Mouse (Mus musculus): ENCODE measurements around the gene Fitm1. TPM values are rescaled to one million over a fixed set of nuclear protein-coding genes. Genes with fewer than 3 reads are reported as not detected.

Gene Fitm1
- polyA plus RNA-seq, 1 experiment from 2014 or later, result 0.35 TPM

- ATAC-seq (ENCODE audit: low FRiP score, low TSS enrichment) (no peak), DNase-seq (ENCODE audit: low spot score) (no peak)
- Histone ChIP-seq H3K9ac (ENCODE audit: low read length) (no peak overlapping the region), H3K27ac (replicated peaks) (no peak overlapping the region), H3K4me1 (replicated peaks; ENCODE audit: control insufficient read depth, insufficient read depth) (peaks cover 3% of the 10 kb centered on the region; the same call in 1 of the 2 replicates), H3K4me2 (replicated peaks; ENCODE audit: low read depth) (no peak overlapping the region), H3K36me3 (ENCODE audit: control insufficient read depth, insufficient read depth, low read length) (peaks cover 4% of the 10 kb centered on the region; the same call in 1 of the 2 replicates), H3K9me3 (ENCODE audit: control insufficient read depth, low read length) (no peaks in the 10 kb centered on the region), H3K27me3 (ENCODE audit: control insufficient read depth, insufficient read depth, low read length) (no peaks in the 10 kb centered on the region), H3K4me3 (ENCODE audit: low read depth, low read length) (no peak overlapping the region)
- WGBS, result 89% methylated on average over 21 of the region's 23 CpGs
- TF ChIP-seq CTCF (IDR thresholded peaks at IDR 0.05; ENCODE audit: low read depth) (0 out of 2 replicates have a peak, but pooled peaks have one; percentile 4), EP300 (optimal IDR thresholded peaks at IDR 0.05) (no peak)
Observed at GRCm38 (mm10) chr14:55579511-55580496, 4.4 kb downstream of the Fitm1 start.

- no peaks in the 10 kb centered on the region for H3K27me3 ChIP-seq (ENCODE audit: control insufficient read depth, insufficient read depth, low read length)
- no peak overlapping the region for H3K9ac ChIP-seq (ENCODE audit: low read length)
- H3K4me2 ChIP-seq (replicated peaks; ENCODE audit: low read depth), result no peak overlapping the region
- ATAC-seq (ENCODE audit: low FRiP score, low TSS enrichment) (no peak), DNase-seq (ENCODE audit: low spot score) (no peak)
- H3K4me3 ChIP-seq (ENCODE audit: low read depth, low read length), result no peak overlapping the region
- WGBS, result 93% methylated on average over 16 of the region's 16 CpGs
- H3K36me3 ChIP-seq (ENCODE audit: control insufficient read depth, insufficient read depth, low read length), result peaks cover 4% of the 10 kb centered on the region; the same call in 1 of the 2 replicates
- H3K27ac ChIP-seq (replicated peaks), result no peak overlapping the region
- TF ChIP-seq EP300 (optimal IDR thresholded peaks at IDR 0.05) (no peak), CTCF (IDR thresholded peaks at IDR 0.05; ENCODE audit: low read depth) (no peak)
- H3K9me3 ChIP-seq (ENCODE audit: control insufficient read depth, low read length), result no peaks in the 10 kb centered on the region
- H3K4me1 ChIP-seq (replicated peaks; ENCODE audit: control insufficient read depth, insufficient read depth), result peaks cover 3% of the 10 kb centered on the region; the same call in 1 of the 2 replicates
Observed at GRCm38 (mm10) chr14:55580731-55581130, 5.3 kb downstream of the Fitm1 start.

- Histone ChIP-seq H3K4me1 (replicated peaks; ENCODE audit: control insufficient read depth, insufficient read depth) (peaks cover 3% of the 10 kb centered on the region; the same call in 1 of the 2 replicates), H3K9ac (ENCODE audit: low read length) (no peak overlapping the region), H3K9me3 (ENCODE audit: control insufficient read depth, low read length) (no peaks in the 10 kb centered on the region), H3K36me3 (ENCODE audit: control insufficient read depth, insufficient read depth, low read length) (peaks cover 4% of the 10 kb centered on the region; the same call in 1 of the 2 replicates), H3K27me3 (ENCODE audit: control insufficient read depth, insufficient read depth, low read length) (no peaks in the 10 kb centered on the region), H3K27ac (replicated peaks) (no peak overlapping the region), H3K4me3 (ENCODE audit: low read depth, low read length) (no peak overlapping the region), H3K4me2 (replicated peaks; ENCODE audit: low read depth) (no peak overlapping the region)
- ATAC-seq (ENCODE audit: low FRiP score, low TSS enrichment) (no peak), DNase-seq (ENCODE audit: low spot score) (no peak)
- no peak for TF ChIP-seq EP300 (optimal IDR thresholded peaks at IDR 0.05)
- TF ChIP-seq CTCF (IDR thresholded peaks at IDR 0.05; ENCODE audit: low read depth), result peak; percentile 56
- WGBS, result 70% methylated on average over 9 of the region's 9 CpGs
Observed at GRCm38 (mm10) chr14:55581981-55582681, 6.7 kb downstream of the Fitm1 start.

- no peaks in the 10 kb centered on the region for H3K27me3 ChIP-seq (ENCODE audit: control insufficient read depth, insufficient read depth, low read length)
- 40% methylated on average over 5 of the region's 5 CpGs for WGBS
- peak overlapping the region; percentile 86 for H3K4me2 ChIP-seq (replicated peaks; ENCODE audit: low read depth)
- peaks cover 3% of the 10 kb centered on the region; the same call in 1 of the 2 replicates for H3K4me1 ChIP-seq (replicated peaks; ENCODE audit: control insufficient read depth, insufficient read depth)
- H3K9ac ChIP-seq (ENCODE audit: low read length), result no peak overlapping the region
- DNase-seq (ENCODE audit: low spot score) (no peak), ATAC-seq (ENCODE audit: low FRiP score, low TSS enrichment) (no peak)
- TF ChIP-seq CTCF (IDR thresholded peaks at IDR 0.05; ENCODE audit: low read depth) (no peak), EP300 (optimal IDR thresholded peaks at IDR 0.05) (no peak)
- peaks cover 4% of the 10 kb centered on the region; the same call in 1 of the 2 replicates for H3K36me3 ChIP-seq (ENCODE audit: control insufficient read depth, insufficient read depth, low read length)
- no peak overlapping the region for H3K27ac ChIP-seq (replicated peaks)
- H3K9me3 ChIP-seq (ENCODE audit: control insufficient read depth, low read length), result no peaks in the 10 kb centered on the region
- H3K4me3 ChIP-seq (ENCODE audit: low read depth, low read length), result peak overlapping the region; percentile 53
Observed at GRCm38 (mm10) chr14:55584303-55584701, 8.9 kb downstream of the Fitm1 start.

GRCm38 (mm10) chr14:55584702-55585565, 9.5 kb downstream of the Fitm1 start, which contains the start of gene Emc9:
TSS of gene Emc9 (minus strand) at chr14:55585302.
- H3K9ac ChIP-seq (ENCODE audit: low read length), result peak within 1 kb of the TSS; percentile 63
- WGBS, result 5% methylated on average over 43 of the region's 43 CpGs
- H3K4me2 ChIP-seq (replicated peaks; ENCODE audit: low read depth), result peak within 1 kb of the TSS; percentile 86
- H3K36me3 ChIP-seq (ENCODE audit: control insufficient read depth, insufficient read depth, low read length), result peaks cover 4% of the 10 kb centered on the region; the same call in 1 of the 2 replicates
- H3K9me3 ChIP-seq (ENCODE audit: control insufficient read depth, low read length), result no peaks in the 10 kb centered on the region
- TF ChIP-seq CTCF (IDR thresholded peaks at IDR 0.05; ENCODE audit: low read depth), result no peak
- no peak for TF ChIP-seq EP300 (optimal IDR thresholded peaks at IDR 0.05)
- ATAC-seq (ENCODE audit: low FRiP score, low TSS enrichment) (peak; percentile 85), DNase-seq (ENCODE audit: low spot score) (peak; percentile 78)
- H3K4me1 ChIP-seq (replicated peaks; ENCODE audit: control insufficient read depth, insufficient read depth), result peaks cover 3% of the 10 kb centered on the region; the same call in 1 of the 2 replicates
- no peaks in the 10 kb centered on the region for H3K27me3 ChIP-seq (ENCODE audit: control insufficient read depth, insufficient read depth, low read length)
- peak within 1 kb of the TSS; percentile 73 for H3K27ac ChIP-seq (replicated peaks)
- H3K4me3 ChIP-seq (ENCODE audit: low read depth, low read length), result peak within 1 kb of the TSS; percentile 53

Data from stomach, postnatal 0 days (tissue).